Mouse (Mus musculus) right cerebral cortex, adult 18-20 months (tissue): ENCODE measurements around the gene Ypel1.

Experiments used
- DNase-seq: peaks from one replicate; pipeline ENCODE4 v3.0.0; 2022; ENCODE audit warnings: mixed read lengths

Ypel1 gene

DNA sequence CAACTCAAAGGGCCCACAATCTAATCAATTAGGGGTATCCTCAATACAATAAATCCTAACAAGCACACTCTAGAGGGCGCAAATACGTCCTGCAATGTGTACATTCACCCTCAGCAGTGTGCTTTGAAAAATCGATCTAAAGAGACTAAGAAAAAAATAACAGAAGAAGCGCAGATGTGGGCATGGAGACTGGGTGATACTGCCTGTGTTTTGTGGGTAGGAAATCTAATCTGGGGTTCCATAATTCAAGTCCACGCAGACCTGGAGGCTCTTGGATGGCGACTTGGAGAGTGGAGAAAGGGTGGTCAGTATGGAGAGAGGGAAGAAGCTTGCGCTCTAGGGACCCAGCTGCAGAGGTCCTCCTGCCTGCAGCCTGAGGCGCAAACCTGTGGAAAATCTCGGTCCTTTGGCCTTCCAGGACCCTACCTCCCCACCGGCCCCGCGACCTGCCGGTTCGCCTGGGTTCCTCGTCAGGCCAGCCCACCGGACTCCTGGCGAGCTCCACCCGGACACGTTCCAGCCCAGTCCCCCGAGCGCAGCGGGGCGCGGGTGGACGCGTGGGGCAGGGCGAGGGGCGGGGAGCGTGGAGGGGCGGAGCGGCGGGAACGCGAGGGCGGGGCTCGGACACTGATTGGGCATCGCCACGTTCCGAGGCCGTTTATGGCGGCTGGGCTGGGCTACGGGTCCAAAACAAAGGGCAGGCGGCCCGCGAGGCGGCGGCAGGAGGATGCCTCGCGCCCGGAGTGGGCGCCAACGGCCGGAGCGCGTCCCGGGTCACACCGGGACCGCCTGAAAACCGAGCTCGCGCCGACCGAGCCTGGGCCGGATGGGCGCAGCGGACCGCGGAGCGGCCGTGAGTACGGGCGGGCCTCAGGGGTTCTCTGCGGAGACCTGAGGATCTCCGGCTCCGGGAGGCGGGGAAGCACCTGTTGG, at the start of gene Ypel1:
TSS of gene Ypel1 (plus strand) at position 186 of the 933 bp plus-strand sequence.
- DNase-seq: peak; percentile 89

DNA sequence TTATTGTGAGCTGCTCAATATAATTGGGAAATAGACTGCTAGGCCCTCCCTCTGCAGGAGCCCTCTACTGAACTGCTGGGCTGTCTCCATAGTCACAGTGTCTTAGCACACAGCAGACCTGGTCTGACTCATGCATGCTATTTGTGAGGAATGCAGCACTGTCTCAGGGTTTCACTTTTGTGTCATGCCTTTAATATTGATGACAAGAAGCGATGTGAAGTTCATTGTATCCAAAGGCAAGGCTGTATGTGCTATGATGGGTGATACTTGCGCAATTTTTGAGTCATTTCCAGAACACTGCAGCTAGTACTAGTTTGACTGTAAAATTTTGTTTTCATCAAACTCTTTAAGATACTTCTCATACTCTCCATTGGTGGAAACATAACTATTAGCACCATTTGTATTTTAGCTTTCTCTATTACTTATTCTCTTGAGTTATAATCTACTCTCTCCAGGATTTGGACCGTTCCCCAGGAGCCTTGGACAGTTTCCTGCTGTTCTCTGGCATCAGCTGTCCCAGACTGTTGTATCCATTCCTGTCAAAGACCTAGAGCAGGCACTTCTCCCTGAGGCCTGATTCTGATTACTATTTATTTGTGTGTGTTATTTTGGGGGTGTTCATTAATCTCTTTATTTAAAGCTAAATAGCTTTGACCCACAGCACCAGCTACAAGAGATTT, 44.9 kb upstream of the Ypel1 start:
- no peak for DNase-seq

DNA sequence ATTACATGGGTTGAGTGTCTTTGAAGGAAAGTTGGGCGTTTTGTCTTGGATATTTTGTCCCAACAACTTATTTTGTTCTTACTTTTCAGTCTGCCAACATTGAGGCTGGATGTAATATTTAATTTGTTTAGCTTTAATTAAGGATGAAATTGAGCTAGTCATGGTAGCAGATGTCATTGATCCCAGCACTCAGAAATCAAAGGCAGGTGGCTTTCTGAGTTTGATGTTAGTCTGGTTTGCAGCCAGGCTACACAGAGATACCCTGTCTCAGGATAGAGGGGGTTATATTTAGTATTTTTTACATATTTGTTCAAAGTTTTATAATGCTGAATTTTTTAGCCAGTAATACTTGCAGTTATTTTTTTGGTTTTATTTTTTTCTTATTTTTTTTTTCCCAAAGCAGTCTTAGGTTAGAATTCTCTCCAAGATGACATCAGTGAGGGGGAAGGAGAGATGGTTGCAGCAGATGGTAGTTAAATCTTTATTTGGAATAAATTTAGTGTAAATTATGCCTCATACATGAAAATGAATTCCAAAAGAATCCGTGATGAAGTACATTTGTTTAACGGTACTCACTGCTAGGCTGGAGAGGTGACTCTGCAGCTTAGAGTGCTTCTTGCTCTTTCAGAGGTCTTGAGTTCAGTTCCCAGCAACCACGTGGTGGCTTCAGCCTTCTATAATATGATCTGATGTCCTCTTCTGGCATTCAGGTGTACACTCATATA, 39.4 kb upstream of the Ypel1 start:
- DNase-seq: peak; percentile 18

DNA sequence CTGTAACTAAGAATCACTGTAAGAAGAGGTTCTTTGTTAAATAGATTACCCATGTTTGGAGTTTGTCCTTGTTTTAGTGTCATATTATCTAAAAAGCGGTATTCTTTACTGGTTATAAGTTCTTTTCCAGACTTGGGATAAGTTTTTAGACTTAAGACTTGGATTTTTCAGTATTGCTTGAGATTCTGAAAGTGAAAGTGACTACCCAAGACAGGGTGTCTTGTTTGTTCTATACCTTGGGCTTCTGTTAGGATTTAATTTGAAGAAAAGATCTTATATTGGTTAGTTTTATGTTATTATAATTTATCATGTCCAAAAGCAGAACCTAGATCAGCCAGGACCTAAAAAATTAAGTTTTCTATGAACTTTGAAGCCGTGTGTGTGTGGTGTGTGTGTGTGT, 35.7 kb upstream of the Ypel1 start:
- no peak for DNase-seq

DNA sequence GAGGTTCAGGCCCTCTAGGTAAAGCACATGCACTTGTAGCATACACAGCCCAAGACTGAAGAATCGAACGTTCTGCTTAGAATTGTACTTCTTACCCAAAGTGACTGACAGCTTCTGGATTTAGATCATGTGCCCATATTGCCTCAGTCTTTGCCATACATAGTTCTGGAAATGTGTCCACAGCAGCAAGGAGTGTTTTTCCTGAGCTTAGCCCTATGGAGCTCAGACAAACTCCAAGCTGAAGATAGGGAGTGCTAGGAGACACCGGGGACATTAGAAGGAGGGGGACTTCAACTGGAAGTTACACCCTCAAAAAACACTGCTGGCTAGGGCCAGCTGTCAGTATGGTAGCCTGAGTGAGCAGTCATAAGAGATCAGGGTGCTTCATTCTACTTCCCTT, 28.8 kb upstream of the Ypel1 start:
- DNase-seq: no peak

DNA sequence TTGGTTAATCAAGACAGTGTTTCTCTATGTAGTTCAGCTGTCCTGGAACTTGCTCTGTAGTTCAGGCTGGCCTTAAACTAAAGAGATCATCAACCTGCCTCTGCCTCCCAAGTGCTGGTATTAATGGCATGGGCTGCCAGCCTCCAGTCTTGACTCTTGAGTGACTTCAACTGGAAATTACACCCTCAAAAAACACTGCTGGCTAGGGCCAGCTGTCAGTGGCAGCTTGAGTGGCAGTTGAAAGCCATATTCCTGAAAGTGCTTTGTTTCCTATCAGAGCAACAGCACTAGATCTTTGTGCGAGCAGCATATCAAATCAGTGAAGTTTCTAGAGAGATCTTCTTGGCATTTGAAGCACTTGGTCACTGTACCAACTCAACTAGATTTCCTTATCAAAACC, 28.1 kb upstream of the Ypel1 start:
- no peak for DNase-seq

DNA sequence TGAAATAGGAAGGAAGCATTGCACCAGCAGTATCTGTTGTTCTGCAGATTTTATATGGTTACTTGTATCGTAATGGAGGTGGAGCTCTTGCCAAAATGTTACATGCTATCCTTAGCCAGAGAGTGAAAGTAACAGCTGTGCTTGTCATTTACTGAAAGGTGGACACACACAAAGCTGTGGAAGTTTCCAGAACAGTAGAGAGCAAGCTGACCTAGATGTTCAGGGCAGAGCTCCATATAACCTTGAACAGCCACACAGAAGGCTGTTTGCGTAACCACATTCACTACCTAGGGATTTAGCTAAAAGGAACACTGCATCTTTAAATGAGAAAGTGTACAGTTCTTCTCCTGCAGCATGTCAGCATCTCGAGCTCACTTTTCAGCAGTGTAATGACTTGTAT, 25.2 kb upstream of the Ypel1 start:
- DNase-seq: peak; percentile 25

DNA sequence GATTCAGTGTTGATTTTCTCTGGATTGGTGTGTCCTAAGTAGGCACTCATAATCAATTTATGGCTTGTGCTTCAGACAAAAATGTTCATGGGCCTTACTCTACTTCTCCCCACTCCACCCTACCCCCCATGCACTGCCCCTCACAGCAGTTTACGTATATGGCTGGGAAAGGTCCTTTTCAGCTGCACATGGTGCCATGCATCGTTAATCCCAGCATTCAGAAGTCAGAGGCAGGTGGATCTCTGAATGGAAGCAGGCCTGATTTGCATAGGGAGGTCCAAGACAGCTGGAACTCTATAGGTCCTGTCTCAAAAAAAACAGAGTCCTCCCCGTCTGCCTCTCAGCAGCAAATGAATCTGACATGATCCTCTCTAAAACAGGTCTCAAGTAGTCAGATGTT, 24.2 kb upstream of the Ypel1 start:
- DNase-seq: no peak

DNA sequence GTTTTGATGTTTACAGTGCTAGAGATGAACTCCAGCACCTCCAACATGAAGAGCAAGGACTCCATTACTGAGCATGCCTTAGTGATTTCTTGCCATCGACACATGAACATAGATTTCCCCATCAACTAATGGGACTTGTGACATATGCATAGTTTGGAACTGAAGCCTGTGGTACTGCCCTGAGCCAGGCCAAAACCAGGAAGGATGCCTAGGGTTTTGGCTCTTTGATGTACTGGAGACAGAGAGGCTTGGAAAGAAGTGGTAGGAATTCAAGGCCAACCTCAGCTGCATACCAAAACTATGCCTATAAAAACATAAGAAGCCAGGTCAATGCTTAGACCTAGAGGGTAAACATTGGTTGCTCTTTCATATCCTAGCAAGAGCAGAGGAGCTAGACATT, 19.6 kb upstream of the Ypel1 start:
- DNase-seq: no peak

DNA sequence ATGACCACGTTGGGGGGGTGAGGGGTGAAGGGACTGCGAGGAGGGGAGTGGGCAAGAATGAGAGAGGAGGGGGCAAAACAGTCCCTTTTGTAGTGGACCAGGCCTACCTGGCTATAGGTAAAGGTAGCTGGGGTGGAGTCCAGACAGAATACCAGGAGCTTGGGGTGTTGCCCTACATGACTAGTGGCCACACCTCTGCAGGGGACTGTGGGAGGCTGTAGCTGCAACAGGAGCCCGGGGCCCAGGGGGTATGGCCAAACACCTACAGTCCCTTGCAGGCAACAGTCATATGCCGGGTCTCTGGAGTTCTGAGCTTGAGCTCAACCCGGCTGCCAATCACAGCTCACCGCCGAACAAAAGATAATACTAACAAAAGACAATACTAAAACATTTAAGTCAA, 17.4 kb upstream of the Ypel1 start:
- no peak for DNase-seq

DNA sequence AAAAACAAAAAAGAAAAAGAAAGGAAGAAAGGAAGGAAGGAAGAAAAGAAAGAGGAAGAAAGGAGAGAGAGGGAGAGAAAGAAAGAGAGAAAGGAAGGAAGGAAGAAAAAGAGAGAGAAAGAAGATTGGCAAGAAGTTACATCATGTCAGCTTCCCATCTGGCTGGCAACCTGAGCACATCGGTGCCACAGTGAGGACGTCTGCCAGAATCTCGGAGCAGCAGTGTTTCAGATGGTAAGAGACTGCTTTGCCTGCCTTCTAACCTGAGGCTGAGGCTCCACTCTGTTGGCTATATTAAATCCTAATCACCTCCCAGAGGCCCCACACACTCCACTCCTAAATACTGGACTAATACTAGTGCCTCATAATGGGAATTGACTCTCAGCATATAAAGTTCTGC, 15.6 kb upstream of the Ypel1 start:
- DNase-seq: no peak

DNA sequence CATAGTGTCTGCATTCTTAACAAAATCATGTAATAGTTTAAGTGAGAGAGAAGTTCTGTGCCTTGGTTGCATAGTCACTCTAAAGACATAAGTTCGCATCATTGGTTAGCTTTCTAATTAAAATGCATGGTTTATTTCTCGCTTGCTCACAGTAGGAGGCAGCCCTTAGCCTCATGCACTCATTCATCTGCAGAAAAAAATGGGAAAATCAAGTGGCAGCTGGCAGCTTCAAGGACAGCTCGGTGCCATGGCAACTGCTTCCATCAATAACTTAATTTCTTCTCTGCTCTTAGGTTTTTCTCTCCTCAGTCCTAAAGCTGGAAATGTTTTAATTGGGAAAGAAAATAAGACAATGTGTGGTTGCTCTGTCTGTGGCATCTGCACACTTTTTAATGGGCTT, 13.9 kb upstream of the Ypel1 start:
- DNase-seq: peak; percentile 69

DNA sequence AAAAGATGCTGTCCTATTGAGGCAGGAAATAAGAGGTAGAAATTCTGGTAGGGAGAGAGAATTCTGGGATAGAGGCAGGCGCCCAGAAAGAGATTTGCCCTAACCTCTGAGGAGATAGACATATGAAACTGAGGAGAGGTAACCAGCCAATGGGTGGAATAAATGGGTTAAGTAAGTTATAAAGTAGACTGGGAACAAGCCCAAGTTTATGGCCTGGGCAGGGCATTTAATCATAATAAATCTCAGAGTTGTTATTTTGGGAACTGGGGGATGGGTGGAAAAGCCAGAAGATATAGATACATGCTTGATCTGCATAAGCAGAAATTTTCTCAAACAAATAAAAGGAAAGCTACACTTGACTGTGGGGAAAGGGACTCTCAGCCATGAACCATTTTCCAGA, 7.2 kb upstream of the Ypel1 start:
- DNase-seq: no peak

DNA sequence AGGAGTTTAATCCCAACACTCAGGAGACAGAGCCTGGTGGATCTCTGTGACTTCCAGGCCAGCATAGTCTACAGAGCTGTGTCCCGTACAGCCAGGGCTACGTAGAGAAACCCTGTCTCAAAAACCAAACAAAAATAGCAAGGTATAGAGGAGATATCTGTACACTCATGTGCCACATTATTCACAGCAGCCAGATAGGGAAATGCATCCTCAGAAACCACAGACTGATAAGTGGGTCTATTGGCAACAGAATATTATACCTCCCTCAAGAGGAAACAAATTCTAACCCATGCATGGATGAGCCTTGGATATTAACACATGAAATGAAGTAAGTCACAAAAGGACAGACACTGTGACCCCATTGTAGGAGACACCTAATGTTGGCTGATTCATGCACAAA, 1.9 kb upstream of the Ypel1 start:
- no peak for DNase-seq

DNA sequence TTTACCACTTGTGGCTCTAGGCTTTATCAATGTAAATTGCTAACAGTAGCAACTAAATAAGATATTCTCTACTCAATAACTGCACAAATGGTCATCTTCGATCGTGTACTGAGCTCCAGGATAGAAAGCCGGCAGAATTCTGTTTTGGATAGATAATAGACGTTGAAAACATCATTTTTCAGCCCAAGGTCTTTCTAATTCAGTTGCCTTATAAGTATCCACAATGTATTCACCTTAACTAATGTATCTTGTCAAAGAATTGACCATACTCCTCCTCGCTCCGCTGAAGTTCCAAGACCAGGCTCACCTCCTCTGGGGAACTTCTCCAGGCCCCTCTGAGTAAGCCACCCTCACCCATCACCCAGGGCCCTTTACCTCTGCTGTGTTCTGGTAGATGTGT, 1.2 kb downstream of the Ypel1 start:
- DNase-seq: no peak

DNA sequence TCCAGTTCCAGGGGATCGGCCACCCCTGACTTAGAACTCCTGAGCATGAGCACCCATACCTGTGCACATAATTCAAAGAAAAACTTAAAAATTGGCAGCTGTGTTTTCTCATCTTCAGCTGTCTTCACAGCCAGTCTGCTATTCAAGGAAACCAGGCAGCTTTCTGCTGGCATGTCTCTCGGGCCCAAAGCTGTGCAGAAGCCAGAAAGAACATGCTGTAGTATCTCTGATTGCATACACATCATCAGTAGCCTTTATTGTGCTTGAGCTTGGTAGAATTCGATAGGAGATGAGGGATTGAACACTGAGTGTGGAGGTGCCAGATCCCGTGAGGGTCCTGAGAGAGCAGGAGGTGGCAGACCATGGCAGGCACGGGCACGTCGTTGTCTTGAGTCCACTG, 3.5 kb downstream of the Ypel1 start:
- no peak for DNase-seq

DNA sequence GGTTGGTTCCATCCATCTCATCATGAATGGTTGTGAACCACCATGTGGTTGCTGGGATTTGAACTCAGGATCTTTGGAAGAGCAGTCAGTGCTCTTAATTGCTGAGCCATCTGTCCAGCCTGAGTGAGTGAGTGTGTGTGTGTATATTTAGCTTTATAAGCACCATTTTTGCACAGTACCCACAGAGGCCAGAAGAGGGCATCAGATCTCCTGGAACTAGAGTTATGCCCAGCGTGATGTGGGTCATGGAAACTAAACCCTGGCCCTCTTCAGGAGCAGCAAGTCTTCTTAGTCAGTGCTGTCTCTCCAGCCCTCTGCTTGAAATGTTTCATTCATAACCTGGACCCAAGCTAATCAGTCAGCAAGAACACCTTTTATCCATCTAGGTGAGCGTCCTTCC, 6.8 kb downstream of the Ypel1 start:
- DNase-seq: no peak

DNA sequence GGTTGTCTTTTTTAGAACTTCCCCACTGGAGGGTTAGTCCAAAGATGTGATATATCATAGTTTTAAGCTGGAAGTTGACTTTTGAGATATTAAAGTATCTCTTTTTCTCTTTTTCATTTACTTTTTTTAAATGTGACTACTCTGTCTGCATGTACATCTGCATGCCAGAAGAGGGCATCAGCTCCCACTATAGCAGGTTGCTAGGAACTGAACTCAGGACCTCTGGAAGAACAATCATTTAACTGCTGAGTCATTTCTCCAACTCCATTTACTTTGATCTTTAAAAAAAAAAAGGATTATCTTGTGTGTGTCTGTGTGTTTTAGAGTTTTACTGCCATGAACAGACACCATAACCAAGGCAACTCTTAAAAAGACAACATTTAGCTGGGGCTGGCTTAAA, 7.4 kb downstream of the Ypel1 start:
- no peak for DNase-seq

DNA sequence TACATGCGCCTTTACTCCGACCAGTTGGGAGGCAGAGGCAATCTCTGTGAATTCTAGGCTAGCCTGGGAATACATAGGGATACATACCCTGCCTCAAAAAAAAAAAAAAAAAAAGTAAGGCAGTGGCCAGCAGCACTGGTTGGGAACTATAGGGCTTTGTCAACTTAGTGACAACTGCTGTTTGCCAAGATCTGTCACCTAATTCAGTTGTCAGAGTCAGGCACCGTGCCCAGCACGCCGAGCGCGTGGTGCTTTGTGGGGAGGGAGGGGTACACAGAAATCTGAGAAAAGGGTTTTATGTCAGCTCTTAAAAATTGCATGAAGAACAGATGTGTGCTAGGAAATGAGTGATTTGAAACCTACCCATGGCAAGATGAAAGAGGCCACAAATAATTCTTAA, 8.6 kb downstream of the Ypel1 start:
- no peak for DNase-seq

DNA sequence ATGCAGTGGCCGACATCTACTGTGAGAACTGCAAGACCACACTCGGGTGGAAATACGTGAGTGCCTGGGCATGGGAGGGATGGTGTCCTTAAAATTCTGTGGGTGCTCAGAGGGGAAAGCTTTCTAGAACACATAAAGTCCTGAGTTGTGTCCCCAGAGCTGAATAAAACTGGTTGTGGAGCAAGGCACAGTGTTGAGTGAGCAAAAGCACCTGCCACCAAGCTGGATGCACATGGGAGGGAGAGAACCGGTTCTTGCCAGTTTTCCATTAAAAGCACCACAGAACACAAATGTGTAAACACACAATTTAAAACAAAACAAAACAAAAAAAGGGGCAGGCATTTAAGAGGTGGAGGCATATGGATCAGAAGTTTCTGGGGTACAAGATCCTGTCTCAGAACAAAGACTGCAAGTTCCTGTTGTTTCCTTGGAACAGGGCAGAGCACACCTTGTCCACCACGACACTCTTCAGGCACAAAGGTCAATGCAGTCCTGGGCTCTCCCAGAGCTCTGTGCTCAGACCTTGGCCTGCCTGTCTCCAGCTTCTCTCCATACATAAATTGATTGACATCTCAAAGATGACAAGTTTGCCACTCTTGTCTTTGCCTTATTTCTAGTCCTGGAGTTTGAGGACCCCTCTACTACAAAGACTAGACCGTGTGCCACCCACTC, 12.8 kb downstream of the Ypel1 start:
- DNase-seq: no peak

DNA sequence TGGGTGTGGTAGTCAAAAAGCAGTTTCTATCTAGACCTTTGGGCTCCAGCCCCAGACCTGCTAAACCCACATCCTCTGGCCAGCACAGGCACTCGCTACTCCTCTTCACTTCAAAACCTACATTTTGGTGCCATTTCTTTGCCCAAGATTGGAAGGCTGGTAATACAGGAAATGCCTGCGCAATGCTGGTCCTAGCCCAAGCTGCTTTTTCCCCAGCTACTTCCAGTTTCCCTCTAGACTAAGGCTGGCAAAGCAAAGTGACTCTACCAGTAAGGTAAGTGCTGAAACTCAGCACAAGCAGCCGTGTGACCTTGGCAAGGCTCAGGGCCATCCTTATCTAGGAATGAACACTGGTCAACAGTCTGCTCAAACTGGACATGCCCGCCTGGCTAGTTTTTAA, 16.1 kb downstream of the Ypel1 start:
- DNase-seq: no peak

DNA sequence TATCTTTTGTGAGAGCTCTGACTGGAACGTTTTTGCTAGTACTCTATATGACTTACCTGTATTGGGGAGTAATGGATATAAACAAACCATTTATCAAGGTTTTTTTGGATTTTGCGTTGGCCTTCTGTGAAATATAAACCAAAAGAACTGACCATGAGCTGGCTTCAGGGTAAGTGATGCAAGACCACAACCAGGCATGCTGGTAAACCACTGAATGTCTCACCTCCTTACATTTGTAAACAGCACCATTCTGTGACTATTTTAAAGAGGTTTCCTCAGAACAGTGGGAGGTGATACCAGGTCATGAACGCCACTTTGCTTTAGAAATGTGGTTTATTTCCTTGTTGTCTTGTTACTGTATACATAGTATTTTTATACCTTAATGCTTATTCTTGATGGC, 16.7 kb downstream of the Ypel1 start:
- DNase-seq: no peak

DNA sequence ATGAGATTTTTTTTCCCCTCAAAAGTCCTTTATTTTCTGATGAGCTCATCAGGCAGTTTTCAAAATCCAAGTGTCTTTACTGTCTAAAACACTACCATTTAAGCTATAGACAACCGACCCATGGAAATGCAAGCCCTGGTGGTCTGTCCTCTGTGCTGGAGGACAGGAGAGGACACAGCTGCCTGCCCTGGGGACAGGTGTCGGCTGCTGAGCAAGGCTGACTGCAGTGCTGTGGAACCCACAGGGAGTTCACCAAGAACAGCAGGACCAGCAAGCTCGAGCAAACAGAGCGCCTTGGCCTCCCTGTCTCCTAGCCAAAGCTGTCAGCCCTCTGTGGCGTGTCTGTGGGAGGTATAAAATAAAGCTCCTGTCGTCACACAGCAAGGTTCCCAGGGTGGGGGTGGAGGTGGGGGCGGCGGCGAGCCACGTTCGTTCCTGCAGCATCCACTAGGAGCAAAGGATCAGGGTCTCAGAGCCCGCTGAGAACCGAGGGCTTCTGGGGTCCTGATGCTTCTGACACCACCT, 17.2 kb downstream of the Ypel1 start:
- DNase-seq: peak; percentile 67
